Mouse (Mus musculus): Measurements from ENCODE around the gene Pf4. TPM values are rescaled to one million over a fixed set of nuclear protein-coding genes. Genes with fewer than 3 reads are reported as not detected.

The Pf4 gene
- polyA plus RNA-seq (2017; shearing (Covaris generic)) = not detected

GRCm38 (mm10) chr5:90771880-90772653 is at the start of gene Pf4:
TSS of gene Pf4 (plus strand) at chr5:90772435.

GRCm38 (mm10) chr5:90759077-90760065 is 12.9 kb upstream of the Pf4 start, which contains the start of gene Cxcl5:
TSS of gene Cxcl5 (plus strand) at chr5:90759360.

GRCm38 (mm10) chr5:90768218-90768617 is 4.0 kb upstream of the Pf4 start, which contains the start of gene Ppbp:
TSS of gene Ppbp (plus strand) at chr5:90768518.

DNA sequence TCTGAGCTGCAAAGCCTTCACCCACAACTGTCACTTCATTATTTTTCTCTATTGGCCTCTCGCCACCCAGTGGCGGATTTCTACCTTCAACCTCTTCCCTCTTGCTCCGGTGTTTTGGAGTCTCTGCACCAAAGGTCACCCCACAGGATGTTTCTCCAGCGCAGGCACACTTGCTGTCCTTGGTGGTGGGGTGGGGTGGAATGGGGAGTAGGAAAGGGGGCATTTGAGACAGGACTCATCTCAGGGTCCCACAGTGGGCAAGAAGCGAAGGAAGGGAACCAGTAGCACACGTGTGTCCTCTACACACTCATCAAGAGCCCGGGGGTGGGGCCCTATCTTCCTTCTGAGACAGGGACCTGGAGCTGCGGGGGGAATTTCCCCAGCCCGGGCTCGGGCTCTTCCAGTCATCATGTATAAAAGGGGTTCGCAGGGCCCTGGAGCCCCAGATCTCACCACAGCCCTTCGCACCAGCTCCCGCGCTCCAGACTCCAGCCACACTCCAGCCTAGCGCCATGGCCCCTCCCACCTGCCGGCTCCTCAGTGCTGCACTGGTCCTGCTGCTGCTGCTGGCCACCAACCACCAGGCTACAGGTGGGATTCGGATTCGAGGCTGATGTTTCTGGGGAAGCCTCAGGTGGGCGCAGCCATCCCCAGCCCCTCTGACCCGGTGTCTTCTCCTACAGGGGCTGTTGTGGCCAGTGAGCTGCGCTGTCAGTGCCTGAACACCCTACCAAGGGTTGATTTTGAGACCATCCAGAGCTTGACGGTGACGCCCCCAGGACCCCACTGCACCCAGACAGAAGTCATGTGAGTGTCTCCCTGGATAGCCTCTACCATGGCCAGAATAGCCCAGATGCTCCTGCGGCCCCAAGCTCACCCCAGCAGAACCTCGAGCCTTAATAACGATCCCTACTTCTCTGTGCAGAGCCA is 13.7 kb downstream of the Pf4 start, which contains the start of gene Cxcl3:
TSS of gene Cxcl3 (plus strand) at position 445 of the 930 bp plus-strand sequence.

GRCm38 (mm10) chr5:90794195-90794625 is 22.0 kb downstream of the Pf4 start, which contains the start of gene Cxcl15:
TSS of gene Cxcl15 (plus strand) at chr5:90794534.

Other genes starting within 250 kb of the Pf4 start
- gene 5830473C10Rik, start 211.3 kb upstream of the Pf4 start, polyA plus RNA-seq (2017; shearing (Covaris generic)) = not detected
- gene Rassf6, start 131.8 kb upstream of the Pf4 start, polyA plus RNA-seq (2017; shearing (Covaris generic)) = 3.6 TPM
- not detected for gene Cxcl5, start 13.1 kb upstream of the Pf4 start, polyA plus RNA-seq (2017; shearing (Covaris generic))
- gene Ppbp, start 3.9 kb upstream of the Pf4 start, polyA plus RNA-seq (2017; shearing (Covaris generic)) = not detected
- gene Cxcl3, start 13.7 kb downstream of the Pf4 start, polyA plus RNA-seq (2017; shearing (Covaris generic)) = 1.4 TPM
- gene Cxcl15, start 22.1 kb downstream of the Pf4 start, polyA plus RNA-seq (2017; shearing (Covaris generic)) = not detected
- not detected for gene Cxcl1, start 118.8 kb downstream of the Pf4 start, polyA plus RNA-seq (2017; shearing (Covaris generic))
- gene Cxcl2, start 131.4 kb downstream of the Pf4 start, polyA plus RNA-seq (2017; shearing (Covaris generic)) = 1.8 TPM
- gene Mthfd2l, start 158.7 kb downstream of the Pf4 start, polyA plus RNA-seq (2017; shearing (Covaris generic)) = 1.6 TPM

All from inflammation-experienced regulatory T-cells, adult 16 weeks (primary cell).